Mouse (Mus musculus) left cerebral cortex, postnatal 10 days (tissue): ENCODE measurements at regions not wholly inside any gene's neighbourhood (a gene's known extent, or its start where the extent isn't known, plus 50 kb on each side); places are given as distances from the start of the nearest gene placed in this dataset.

Experiments used
- DNase-seq, 2 experiments: peaks; one replicate each; pipeline ENCODE4 v3.0.0; 2021 to 2022; ENCODE audit warnings: low spot score in 2 of 2, mixed read lengths in 1 of 2; ENCODE audit errors: extremely low spot score in 1 of 2
- intact Hi-C: fragments of 180-260 bp; cut with DNase I; formaldehyde crosslinking; loops from one replicate; pipeline ENCODE4 v1.15.1; 2025

GRCm38 (mm10) chr10:97778531-97778930, 52.0 kb upstream of the C030005K15Rik start:
- intact Hi-C loops, result no loop called here
- no peak for DNase-seq

- DNase-seq, result no peak
These were observed 52.8 kb upstream of the C030005K15Rik start for GRCm38 (mm10) chr10:97779335-97779734.

GRCm38 (mm10) chr10:97793804-97794203, 67.2 kb upstream of the C030005K15Rik start:
- intact Hi-C loops, result no loop called here
- no peak for DNase-seq

More at GRCm38 (mm10) chr10:97779335-97779734, 52.8 kb upstream of the C030005K15Rik start:
- intact Hi-C loops, result no loop called here

GRCm38 (mm10) chr10:97801448-97802265, 75.1 kb upstream of the C030005K15Rik start:
- DNase-seq, result no peak
- intact Hi-C loops, result no loop called here

GRCm38 (mm10) chr10:97807947-97808346, 81.4 kb upstream of the C030005K15Rik start:
- no peak for DNase-seq
- intact Hi-C loops, result no loop called here

GRCm38 (mm10) chr10:97842574-97842973, 116.0 kb upstream of the C030005K15Rik start:
- intact Hi-C loops, result no loop called here
- no peak for DNase-seq

GRCm38 (mm10) chr10:97851487-97851886, 124.9 kb upstream of the C030005K15Rik start:
- intact Hi-C loops, result no loop called here
- DNase-seq, result no peak

- intact Hi-C loops, result no loop called here
- DNase-seq, result no peak
These were observed 150.5 kb upstream of the C030005K15Rik start for GRCm38 (mm10) chr10:97877088-97877487.

GRCm38 (mm10) chr10:97886049-97886448, 159.5 kb upstream of the C030005K15Rik start:
- intact Hi-C loops, result no loop called here
- DNase-seq, result no peak

GRCm38 (mm10) chr10:97905793-97906192, 179.2 kb upstream of the C030005K15Rik start:
- no peak for DNase-seq
- intact Hi-C loops, result no loop called here

GRCm38 (mm10) chr10:97925568-97925967, 199.0 kb upstream of the C030005K15Rik start:
- no peak for DNase-seq
- intact Hi-C loops, result no loop called here

GRCm38 (mm10) chr10:97940345-97940744, 213.8 kb upstream of the C030005K15Rik start:
- no peak for DNase-seq
- intact Hi-C loops, result no loop called here

- DNase-seq, result no peak
- intact Hi-C loops, result no loop called here
These were observed 239.3 kb upstream of the C030005K15Rik start for GRCm38 (mm10) chr10:97965881-97966280.

- peak in 1 of 2 experiments; percentile 3 for DNase-seq
- intact Hi-C loops, result no loop called here
These were observed 240.4 kb upstream of the C030005K15Rik start for GRCm38 (mm10) chr10:97966931-97967330.

- intact Hi-C loops, result no loop called here
These were observed 280.5 kb upstream of the C030005K15Rik start for GRCm38 (mm10) chr10:98007037-98007436.

GRCm38 (mm10) chr10:98008355-98008754, 281.8 kb upstream of the C030005K15Rik start:
- no peak for DNase-seq
- intact Hi-C loops, result no loop called here

More at GRCm38 (mm10) chr10:98007037-98007436, 280.5 kb upstream of the C030005K15Rik start:
- DNase-seq, result no peak

- no peak for DNase-seq
- intact Hi-C loops, result no loop called here
These were observed 286.4 kb upstream of the C030005K15Rik start for GRCm38 (mm10) chr10:98012916-98013315.

GRCm38 (mm10) chr10:98014985-98015902, 288.7 kb upstream of the C030005K15Rik start:
- DNase-seq, result no peak
- intact Hi-C loops, result no loop called here

- intact Hi-C loops, result no loop called here
- no peak for DNase-seq
These were observed 290.2 kb upstream of the C030005K15Rik start for GRCm38 (mm10) chr10:98016596-98017304.
